Mouse (Mus musculus): ENCODE measurements at regions not wholly inside any gene's neighbourhood (a gene's known extent, or its start where the extent isn't known, plus 50 kb on each side); places are given as distances from the start of the nearest gene placed in this dataset.
"Not testable (repeated sequence)": the region's sequence is repeated elsewhere in the genome, so short reads cannot be mapped to it uniquely, and the experiment has no call there.

DNA sequence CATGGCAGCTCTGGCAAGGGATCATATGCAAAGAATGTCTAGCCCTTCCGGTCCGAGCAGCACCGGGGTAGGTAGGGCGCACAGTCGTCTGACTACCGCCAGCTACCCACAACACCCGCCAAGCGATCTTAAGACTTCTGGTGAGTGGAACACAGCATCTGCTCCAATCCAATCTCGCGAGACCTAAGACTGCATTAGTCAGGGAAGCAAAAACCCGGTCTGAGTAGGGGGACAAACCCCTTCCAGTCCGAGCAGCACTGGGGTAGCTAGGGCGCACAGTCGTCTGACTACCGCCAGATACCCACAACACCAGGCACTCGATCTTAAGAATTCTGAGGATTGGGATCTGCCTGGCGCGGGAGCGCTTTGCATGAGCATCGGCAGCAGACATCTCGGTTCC is 57.1 kb downstream of the Nap1l2 start:
- intact Hi-C loops (cut with DNase I) = not testable (repeated sequence)

GRCm38 (mm10) chrX:103109181-103109580 is 77.3 kb downstream of the Nap1l2 start:
- intact Hi-C loops (cut with DNase I) = loop anchor here (2.0 kb wide), 1 partner anchor 150 kb away; no protein-coding TSS in a partner anchor

GRCm38 (mm10) chrX:103067730-103068621 is 118.5 kb downstream of the Nap1l2 start:
- intact Hi-C loops (cut with DNase I) = not testable (repeated sequence)

- intact Hi-C loops (cut with DNase I) = not testable (repeated sequence)
These were observed 119.3 kb downstream of the Nap1l2 start for GRCm38 (mm10) chrX:103067107-103067506.

- intact Hi-C loops (cut with DNase I) = no loop called here
These were observed 98.3 kb downstream of the 1700018G05Rik start for GRCm38 (mm10) chrX:103026256-103027028.

- intact Hi-C loops (cut with DNase I) = not testable (repeated sequence)
These were observed 97.3 kb downstream of the 1700018G05Rik start for GRCm38 (mm10) chrX:103025495-103025894.

DNA sequence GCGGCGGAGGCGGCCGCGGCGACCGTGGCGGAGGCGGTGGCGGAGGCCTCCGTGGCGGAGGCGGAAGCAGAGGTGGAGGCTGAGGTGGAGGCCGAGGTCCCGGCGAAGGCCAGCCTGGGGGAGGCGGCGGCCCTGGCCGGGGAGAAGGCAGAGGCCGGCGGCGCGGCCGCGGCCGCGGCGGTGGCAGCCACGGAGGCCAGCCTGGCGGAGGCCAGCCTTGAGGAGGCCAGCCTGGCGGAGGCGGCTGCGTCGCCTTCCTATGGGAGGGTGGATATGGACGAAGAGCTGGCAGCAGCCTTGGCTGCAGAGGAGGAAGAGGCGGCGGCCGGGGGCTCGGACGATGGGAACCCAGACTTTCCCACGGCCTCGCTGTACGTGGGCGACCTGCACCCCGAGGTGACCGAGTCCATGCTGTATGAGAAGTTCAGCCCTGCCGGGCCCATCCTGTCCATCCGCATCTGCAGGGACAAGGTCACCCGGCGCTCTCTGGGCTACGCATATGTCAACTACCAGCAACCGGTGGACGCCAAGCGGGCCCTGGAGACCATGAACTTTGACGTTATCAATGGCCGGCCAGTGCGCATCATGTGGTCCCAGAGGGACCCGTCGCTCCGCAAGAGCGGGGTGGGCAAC is 85.4 kb downstream of the 1700018G05Rik start:
- intact Hi-C loops (cut with DNase I) = not testable (repeated sequence)

DNA sequence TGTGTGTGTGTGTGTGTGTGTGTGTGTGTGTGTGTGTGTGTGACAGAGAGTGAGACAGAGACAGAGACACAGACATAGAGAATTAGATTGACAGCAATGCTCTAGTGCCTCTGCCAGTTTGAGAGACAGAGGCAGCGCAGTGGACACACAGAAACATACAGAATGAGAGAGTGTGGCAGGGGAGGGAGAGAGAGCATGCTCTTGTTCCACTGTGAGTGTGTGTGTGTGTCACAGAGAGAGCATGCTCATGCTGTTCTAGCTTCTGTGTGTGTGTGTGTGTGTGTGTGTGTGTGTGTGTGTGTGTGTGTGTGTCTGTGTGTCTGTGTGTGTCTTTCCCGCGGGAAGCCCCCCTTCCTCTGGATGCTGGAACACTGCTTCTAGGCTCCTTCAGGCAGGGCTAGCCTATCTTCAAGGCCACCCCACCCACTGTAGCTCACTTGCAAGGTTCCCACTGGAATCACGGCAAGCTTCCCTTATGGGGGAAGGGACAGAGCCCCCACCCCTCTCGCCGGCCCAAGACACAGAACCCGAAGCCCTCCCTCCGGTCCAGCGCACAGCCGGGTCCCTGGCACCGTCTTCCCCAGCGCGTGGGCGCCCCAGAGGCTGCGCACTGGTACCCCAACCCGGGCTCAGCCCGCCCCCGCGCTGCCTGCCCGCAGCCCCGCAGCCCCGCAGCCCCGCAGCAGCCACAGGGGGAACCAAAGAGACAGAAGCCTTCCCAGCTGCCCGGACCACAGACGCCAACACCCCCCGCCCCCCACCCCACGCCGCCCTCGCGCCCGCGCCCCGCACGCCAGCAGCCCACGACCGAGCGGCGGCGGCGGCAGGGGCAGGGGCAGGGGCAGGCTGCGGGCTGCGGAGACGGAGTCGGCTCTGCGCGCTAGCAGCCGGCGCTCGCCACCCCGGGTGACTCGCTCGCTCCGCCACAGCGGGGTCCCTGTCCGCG is 84.4 kb downstream of the 1700018G05Rik start:
- intact Hi-C loops (cut with DNase I) = not testable (repeated sequence)

DNA sequence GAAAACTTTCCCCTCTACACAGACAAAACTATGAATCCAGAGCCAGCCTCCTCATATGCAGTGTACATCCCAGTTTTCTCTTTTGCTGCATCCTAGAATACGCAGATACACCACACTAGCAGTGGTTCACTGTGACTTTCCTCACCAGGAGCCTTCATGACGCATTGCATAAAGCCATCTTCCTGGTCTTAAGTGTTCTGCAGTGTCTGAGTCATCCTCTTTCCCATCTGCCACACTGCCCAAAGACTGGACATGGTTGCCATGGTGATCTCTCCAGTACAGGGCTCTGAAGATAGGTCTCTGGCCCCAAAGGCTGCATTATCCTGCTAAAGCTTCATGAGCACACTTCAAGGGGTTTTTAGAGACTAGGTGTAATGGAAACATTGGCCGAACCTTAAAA is 65.8 kb downstream of the 1700018G05Rik start:
- intact Hi-C loops (cut with DNase I) = not testable (repeated sequence)
